Mouse (Mus musculus) brown adipose tissue, adult 24 weeks (tissue): Measurements from ENCODE around the gene Tbc1d1. TPM values are rescaled to one million over a fixed set of nuclear protein-coding genes. Genes with fewer than 3 reads are reported as not detected.
A peak's percentile ranks its signal among the peaks of the same experiment; 100 is the strongest.

ENCODE experiments used
- H3K27ac ChIP-seq: fragments of 200-500 bp; replicated peaks from 2 replicates; pipeline ENCODE4 v1.5.1; 2012; ENCODE audit warnings: low read depth, mild to moderate bottlenecking, low read length
- H3K4me1 ChIP-seq: fragments of 200-500 bp; 2 replicates; pipeline ENCODE4 v1.6.1; 2012; ENCODE audit warnings: low read length, mixed read lengths; ENCODE audit not compliant: control insufficient read depth, insufficient read depth, insufficient read length
- H3K4me3 ChIP-seq: fragments of 200-500 bp; 2 replicates; pipeline ENCODE4 v1.5.1; 2012; ENCODE audit warnings: low read depth, mild to moderate bottlenecking, low read length, moderate library complexity; ENCODE audit not compliant: insufficient read depth
- polyA plus RNA-seq: library from polyadenylated mRNA; stranded (reverse); fragments of >200 nt; gene quantifications from 2 replicates; pipeline ENCODE4 v1.2.4, GENCODE M21; 2012; ENCODE audit not compliant: missing spikeins, insufficient read depth, insufficient read length

The Tbc1d1 gene
- polyA plus RNA-seq, 1 experiment: 5.6 TPM

DNA sequence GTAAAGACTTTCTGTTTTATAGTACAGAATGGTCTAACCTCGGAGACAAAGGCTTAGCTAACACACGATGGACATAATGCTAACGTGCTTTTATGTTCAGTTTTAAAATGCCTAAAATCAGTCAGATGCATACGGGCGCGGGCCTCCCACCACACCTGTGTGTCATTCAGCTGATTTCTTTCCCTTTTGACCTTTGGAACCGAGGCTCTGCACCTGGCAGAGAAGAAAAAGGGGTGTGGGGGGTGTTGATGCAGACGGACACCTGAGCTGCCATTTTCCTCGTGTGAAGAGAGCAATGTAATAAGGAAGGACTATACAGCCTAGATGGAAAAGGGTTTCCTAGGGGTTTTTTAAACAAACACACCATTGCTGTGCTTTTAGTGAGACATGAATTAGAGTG lies 76.8 kb downstream of the Tbc1d1 start:
- H3K27ac ChIP-seq: no peak overlapping the region
- no peak overlapping the region for H3K4me3 ChIP-seq
- peaks cover 11% of the 10 kb centered on the region for H3K4me1 ChIP-seq

- Histone ChIP-seq H3K4me3 (no peak overlapping the region), H3K4me1 (peaks cover 11% of the 10 kb centered on the region), H3K27ac (no peak overlapping the region)
Measured at GRCm38 (mm10) chr5:64234269-64234985, 78.3 kb downstream of the Tbc1d1 start.

- H3K4me1 ChIP-seq: peaks cover 8% of the 10 kb centered on the region
- no peak overlapping the region for H3K27ac ChIP-seq
- H3K4me3 ChIP-seq: no peak overlapping the region
Measured at GRCm38 (mm10) chr5:64235250-64235649, 79.1 kb downstream of the Tbc1d1 start.

GRCm38 (mm10) chr5:64236561-64236960 lies 80.5 kb downstream of the Tbc1d1 start:
- Histone ChIP-seq H3K27ac (no peak overlapping the region), H3K4me3 (no peak overlapping the region), H3K4me1 (peaks cover 15% of the 10 kb centered on the region)

- Histone ChIP-seq H3K4me3 (no peak overlapping the region), H3K4me1 (peaks cover 20% of the 10 kb centered on the region), H3K27ac (no peak overlapping the region)
Measured at GRCm38 (mm10) chr5:64237263-64237662, 81.2 kb downstream of the Tbc1d1 start.

DNA sequence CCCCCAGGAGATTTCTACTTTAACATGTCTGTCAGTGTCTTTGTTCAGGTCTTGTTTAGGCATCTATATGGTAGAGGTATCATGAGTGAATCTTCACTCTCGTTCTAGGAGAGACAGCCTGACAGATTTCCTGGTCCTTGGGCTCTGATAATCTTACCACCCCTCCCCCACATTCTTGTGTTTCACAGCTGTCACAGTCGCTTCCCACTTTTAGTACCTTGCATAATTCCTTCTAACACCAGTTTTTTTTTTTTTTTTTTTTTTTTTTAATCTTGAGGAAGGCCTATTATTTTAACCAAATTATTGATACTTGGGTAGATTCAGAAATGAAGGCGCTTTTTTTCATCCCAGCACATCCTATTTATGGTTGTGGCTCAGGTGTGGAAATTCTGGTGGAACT lies 81.6 kb downstream of the Tbc1d1 start:
- Histone ChIP-seq H3K27ac (no peak overlapping the region), H3K4me1 (peaks cover 23% of the 10 kb centered on the region), H3K4me3 (no peak overlapping the region)

DNA sequence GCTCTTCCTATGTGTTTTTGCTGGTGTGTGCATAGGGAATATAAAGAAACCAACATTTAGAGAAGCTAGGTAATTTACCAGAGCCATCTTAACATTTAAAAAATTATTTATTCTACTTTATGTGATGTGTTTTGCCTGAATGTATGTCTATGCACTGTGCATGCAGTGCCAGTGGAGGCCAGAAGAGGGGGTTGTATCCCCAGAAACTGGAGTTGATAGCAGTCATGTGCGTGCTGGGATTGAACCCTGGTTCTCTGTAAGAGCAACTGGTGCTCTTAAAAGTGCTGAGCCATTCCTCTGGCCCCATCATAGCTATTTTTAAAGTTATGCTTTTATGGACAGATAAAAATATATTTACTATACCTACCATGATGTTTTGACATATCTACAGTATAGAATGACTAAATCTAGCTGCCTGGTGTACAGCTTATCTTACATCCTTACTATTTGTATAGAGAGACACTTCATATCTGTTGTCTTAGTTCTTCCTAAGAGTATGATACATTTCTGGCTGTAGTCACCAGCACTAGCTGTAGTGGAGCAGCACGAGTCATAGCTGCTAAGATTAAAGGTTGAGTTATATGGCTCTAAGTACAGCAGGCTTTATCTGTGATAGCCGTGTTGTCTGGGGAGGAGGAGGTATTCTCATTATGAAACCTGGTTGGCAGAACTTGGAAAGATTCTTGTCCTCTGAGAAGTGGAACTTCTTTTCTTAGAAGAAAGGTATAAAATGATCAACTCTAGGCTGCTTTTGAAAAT lies 83.0 kb downstream of the Tbc1d1 start:
- Histone ChIP-seq H3K4me1 (peaks cover 34% of the 10 kb centered on the region), H3K27ac (no peak overlapping the region), H3K4me3 (no peak overlapping the region)

- Histone ChIP-seq H3K4me3 (no peak overlapping the region), H3K27ac (peak overlapping the region; percentile 90), H3K4me1 (peaks cover 30% of the 10 kb centered on the region)
Measured at GRCm38 (mm10) chr5:64240941-64241682, 85.0 kb downstream of the Tbc1d1 start.

DNA sequence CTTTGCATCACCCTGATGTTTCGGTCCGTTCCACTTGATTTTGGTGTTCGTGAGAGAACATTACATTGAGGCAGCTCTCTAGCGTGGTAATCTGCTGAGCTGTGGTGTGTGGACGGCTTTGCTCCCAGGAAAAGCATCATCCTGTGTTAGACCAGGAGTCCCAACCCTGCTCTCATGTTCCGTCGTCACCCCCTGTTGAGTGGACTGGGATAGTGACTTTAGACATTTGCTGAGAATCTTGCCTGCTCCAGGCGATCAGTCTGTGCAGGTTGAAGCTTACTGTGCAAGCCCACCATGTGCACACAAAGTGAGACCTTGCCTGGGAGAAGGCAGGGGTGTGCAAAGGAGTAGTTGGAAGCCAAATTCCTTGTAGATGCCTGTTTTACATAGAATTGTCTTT lies 85.8 kb downstream of the Tbc1d1 start:
- H3K4me1 ChIP-seq: peaks cover 30% of the 10 kb centered on the region
- H3K4me3 ChIP-seq: no peak overlapping the region
- H3K27ac ChIP-seq: peak overlapping the region; percentile 35; the same call in 1 of the 2 replicates

DNA sequence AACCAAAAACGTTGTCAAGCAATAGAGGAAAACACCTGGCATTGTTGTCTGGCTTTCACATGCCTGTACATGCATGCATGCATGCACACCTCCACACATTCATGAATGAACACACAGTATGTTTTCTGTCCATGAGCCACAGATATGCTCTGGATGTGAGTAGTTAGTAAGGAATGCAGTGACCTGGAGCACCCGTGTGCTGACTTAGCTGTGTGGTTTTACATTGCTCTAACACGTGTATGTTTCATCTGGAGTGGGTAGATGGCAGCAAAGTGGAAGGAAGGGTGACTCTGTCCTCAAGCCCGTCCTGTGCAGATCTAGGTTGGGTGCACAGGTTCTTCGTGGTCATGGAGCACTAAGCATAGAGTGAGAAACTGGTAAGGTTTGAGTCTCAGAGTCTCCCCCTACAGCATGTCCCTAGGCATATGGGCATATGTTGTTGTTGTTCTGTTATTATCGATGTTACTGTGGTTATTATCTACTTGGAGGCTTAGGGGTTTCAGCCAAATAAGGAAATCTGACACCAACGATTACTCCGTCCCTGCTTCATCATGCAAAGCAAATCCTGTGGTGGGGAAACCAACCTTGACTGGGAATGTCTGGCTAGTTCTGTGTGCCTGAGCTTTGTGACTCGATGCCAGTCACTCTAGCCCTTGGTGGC lies 86.8 kb downstream of the Tbc1d1 start:
- H3K4me3 ChIP-seq: no peak overlapping the region
- no peak overlapping the region for H3K27ac ChIP-seq
- H3K4me1 ChIP-seq: peaks cover 28% of the 10 kb centered on the region

DNA sequence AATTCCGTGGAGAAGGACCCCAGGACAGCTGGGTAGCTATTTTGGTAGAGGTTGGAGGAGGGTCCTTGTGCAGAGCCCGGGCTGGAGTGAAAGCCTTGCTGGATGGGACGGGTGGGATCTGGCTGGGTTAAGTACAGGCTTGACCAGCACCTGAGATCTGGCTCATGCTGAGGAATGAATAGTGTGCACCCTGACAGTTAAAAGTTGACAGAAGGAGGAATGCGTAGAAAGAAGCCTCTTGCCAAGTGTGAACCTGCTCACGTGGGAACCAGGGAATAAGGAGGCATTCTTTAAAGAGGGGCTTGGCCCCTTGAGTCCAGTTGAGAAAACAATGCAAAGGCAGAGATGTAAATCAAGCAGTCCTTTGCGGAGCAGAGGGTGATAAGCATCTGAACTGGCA lies 87.6 kb downstream of the Tbc1d1 start:
- H3K27ac ChIP-seq: no peak overlapping the region
- no peak overlapping the region for H3K4me3 ChIP-seq
- peaks cover 28% of the 10 kb centered on the region for H3K4me1 ChIP-seq

GRCm38 (mm10) chr5:64244283-64244682 lies 88.2 kb downstream of the Tbc1d1 start:
- Histone ChIP-seq H3K27ac (no peak overlapping the region), H3K4me1 (peaks cover 28% of the 10 kb centered on the region), H3K4me3 (no peak overlapping the region)

DNA sequence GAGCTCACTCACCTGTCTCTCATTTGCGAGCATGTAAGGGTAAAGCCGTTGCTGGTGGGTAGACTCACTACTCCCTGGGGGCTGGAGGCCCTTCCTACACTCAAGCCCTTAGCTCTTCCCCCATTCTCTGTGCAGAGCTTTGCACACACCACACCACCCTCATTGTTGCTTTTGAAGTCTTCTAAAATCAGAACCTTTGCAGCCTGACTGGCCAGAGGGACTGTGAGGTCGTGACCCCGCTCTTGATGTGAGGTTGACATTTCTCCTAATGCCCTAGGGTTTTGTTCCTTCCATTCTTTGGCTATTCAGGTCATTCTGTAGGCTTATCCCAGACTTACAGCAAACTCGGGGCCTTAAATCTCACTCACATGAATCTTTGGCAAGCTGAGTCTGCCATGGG lies 88.6 kb downstream of the Tbc1d1 start:
- H3K27ac ChIP-seq: no peak overlapping the region
- peaks cover 28% of the 10 kb centered on the region for H3K4me1 ChIP-seq
- no peak overlapping the region for H3K4me3 ChIP-seq

GRCm38 (mm10) chr5:64251435-64251834 lies 95.3 kb downstream of the Tbc1d1 start:
- Histone ChIP-seq H3K27ac (peak overlapping the region; percentile 63), H3K4me3 (no peak overlapping the region), H3K4me1 (peaks cover 7% of the 10 kb centered on the region)

- Histone ChIP-seq H3K4me1 (peaks cover 7% of the 10 kb centered on the region), H3K27ac (no peak overlapping the region), H3K4me3 (no peak overlapping the region)
Measured at GRCm38 (mm10) chr5:64254278-64254677, 98.2 kb downstream of the Tbc1d1 start.
